Mouse (Mus musculus) T-cell, adult 2 months (primary cell): Measurements from ENCODE around the gene Eipr1.

ENCODE experiments used
- DNase-seq: peaks from one replicate; pipeline ENCODE4 v3.0.0; 2022; ENCODE audit warnings: low spot score

The Eipr1 gene

DNA sequence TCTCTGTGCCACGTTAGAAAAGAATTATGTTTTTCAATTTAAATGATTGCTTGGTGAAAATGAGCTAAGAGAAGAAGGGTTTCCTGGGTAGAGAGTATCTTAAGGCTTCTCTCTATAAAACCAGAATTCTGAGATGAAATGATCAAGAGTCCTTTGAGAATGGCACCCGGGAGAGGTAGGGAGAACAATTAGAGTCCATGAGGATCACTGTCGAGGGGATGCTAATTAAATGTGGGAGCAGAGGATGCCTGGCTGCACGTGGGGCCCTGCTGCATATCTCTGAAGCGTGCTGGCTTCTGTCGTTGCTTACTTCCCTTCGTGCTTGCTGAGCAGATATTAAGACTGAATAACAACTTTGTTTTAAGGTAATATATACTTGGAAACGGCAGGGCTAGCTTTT lies 23.5 kb downstream of the Eipr1 start:
- no peak for DNase-seq

DNA sequence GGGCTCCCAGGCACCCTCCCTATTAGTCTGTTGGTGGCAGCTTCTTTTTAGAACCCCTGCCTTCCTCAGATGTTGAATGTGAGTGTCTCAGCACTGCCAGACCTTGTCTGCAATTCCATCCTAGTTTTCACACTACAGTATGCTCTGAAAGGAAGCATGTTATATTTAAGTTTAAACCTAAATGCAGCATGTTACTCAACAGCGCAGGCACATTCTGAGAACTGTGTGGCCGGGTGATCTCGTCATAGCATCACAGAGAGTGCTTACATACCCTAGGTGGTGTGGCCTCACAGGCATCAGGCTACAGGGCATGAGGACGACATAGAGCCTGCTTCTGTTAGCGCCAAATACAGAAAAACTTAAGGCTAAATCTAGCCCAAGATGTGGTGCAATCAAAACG lies 24.0 kb downstream of the Eipr1 start:
- no peak for DNase-seq

DNA sequence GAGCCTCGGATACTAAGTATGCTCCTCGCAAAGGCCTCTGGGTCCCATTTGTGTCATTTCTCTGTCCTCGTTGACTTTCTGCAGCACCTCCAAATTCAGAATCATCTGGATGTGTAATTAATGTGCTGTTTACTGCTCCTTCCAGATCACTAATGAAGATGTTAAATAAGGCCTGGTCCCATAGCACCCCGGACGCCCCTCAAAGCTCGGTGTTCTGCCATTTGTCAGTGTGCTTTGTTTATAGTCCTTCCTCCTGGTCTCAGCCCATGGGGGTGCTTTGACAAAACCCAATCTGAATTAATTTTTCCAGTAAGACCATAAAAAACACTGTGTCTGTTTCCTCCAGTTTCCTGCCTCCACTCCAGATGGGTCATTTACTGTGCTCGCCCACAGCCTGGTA lies 28.6 kb downstream of the Eipr1 start:
- DNase-seq: no peak

DNA sequence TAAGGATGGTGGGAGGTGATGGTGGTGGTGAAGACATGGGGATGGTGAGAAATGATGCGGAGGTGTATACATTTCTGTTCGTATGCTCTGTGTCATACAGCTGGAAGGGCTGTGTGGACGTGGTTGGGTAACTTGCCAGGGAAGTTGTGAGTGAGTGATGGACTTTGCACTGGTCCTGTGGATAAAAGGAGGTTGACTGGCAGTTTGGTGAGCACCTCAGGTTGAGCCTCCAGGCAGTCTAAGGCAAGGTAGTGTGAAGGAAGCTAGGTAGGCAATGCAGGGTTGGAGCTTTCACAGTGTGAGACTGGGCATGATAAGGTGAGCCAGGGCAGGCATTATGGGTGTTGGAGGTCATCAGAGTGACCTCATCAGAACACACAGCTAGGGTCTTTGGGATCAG lies 31.0 kb downstream of the Eipr1 start:
- no peak for DNase-seq

DNA sequence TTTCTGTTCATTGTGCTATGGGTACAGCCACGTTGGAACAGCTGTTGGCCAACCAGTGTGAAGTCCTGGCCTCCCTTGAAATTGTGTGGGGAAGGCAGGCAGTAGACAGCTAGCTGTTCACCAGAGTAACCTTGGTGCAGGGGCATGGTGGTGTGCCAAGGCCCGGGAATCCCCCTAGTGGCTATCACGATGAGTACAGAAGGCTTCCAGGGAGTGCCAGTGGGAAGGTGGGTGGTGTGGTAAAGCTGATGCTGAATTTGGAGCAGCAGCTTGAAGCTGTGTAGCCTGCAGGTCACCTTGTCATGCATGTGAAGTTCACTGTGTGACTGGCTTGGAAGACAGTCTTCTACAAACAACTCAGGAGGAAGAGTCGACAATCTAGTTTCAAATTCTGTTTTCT lies 32.8 kb downstream of the Eipr1 start:
- peak; percentile 34 for DNase-seq

DNA sequence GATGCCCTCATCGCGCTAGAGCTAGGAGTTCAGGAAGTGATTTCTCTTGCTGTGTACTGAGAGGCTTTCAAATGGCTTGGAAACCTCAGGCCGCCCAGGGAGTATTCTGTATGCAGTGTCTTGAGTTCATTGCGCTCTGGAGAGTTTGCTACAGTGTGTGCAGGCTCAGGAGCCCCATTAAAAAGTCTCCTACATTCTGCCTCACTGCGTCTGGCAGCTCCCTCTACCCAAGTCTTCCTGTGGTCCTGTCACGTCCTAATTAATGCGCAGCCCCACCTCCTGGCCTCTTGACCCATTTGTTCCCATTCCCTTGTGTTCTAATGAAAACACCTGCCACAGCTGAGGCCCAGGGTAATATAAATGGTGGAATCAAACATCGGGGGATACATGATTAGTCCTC lies 33.3 kb downstream of the Eipr1 start:
- DNase-seq: no peak

DNA sequence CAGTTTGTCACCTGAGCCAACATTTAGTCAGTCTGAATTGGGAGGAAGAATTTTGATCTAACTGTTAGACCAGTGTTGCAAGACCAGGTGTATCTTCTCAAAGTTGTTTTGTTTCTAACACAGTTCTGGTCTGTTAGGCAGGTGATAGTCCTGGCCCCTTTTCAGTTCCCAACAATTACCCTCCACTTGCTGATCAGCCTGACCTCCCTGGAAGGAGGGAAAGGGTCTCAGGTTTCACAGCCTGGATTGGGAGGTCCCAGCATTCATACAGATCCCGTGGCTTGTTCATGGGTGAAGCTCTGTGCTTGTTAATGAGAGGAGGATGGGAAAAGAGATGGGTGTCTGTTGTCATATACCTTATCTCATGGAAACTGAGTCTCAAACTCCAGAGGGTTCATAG lies 33.7 kb downstream of the Eipr1 start:
- no peak for DNase-seq

DNA sequence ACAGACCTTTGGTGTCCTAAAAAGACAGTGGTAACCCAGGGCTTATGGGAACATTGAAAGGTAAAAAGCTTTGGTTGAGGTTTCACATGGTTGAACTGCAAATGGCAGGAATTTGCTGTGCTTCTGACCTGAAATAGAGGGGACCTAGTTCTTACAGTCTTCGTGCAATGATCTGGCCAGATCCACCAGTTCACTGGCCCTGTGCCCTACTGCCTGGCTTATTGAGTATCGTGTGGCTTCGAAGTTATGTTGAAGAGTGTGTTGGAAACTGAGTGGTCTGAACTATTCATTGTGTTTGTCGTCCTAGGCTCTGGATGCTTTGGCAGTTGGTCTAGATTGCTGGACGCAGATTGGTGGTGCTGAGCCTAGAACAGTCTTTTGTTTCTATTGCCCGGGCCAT lies 34.7 kb downstream of the Eipr1 start:
- DNase-seq: no peak

DNA sequence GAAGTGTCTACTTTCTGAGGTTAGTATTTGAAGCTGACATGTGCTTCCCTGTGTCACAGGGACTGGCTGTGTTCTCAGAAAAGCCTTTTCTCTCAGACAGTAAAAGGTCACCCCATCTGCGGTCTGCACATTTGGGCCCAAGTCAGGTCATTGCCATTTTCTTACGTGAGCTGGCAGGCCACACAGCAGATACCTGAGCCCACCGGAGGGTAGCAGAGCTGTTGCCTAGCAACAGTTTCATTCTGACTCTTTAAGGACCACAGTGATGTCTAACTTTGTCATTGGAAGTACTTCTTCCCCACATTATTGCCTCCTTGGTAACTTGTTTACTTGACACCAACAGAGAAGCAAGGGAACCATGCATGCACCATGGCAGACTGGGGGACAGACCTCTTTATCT lies 41.0 kb downstream of the Eipr1 start:
- no peak for DNase-seq

DNA sequence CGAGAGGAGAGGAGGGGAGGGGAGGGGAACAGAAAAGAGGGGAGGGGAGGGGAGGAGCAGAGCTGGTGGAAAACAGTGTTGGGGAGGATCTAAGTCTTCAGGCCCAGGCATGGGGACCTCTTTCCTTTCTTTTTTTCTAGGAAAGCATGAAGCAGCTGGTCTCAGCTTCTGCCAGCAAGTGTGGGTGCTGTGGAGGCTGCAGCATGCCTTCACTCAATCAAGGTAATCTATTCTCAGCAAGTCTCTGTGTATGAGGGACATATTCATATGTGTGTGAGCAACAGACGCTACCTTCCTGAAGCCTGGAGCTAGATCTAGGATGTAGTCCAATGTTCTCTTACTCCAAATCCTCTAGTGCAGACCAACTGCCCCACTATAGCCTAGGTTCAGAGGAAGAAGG lies 42.1 kb downstream of the Eipr1 start:
- DNase-seq: no peak

DNA sequence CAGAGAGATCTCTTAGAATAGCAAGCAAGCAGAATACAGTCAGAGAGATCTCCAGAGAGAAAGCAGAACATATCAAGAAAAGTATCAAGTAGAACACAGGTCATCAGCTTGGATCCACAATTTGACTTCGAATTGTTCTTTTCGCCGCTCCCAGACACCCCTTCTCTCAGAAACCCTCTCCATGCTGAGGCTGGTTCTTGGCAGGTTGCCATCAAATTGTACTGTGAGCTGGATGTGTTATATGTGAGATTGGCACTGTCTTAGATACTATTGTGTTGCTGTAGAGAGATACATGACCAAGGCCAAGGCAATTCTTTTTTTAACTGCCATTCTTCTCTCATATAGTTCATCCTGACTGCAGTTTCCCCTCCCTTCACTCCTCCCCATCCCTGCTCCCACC lies 43.4 kb downstream of the Eipr1 start:
- DNase-seq: no peak

DNA sequence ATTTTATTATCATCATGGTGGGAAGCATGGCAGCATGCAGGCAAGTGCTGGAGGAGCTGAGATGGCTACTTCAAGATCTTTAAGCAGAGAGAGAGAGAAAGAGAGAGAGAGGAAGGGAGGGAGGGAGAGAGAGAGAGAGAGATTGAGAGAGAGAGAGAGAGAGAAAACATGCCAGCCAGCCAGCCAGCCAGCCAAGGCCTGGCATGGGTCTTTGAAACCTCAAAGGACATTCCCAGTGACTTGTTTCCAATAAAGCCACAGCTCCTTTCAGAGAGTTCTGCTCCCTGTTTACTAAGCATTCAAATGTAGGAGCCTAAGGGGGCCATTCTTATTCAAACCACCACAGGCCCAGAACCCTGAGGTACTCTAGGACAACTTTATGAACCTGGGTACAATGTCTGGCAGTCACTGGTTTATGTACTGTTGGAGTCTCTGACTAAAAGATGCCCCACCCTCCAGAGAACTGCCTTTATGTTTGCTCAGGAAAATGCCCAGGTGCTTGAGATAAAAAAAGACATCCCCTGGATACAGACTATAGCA lies 45.3 kb downstream of the Eipr1 start:
- no peak for DNase-seq

DNA sequence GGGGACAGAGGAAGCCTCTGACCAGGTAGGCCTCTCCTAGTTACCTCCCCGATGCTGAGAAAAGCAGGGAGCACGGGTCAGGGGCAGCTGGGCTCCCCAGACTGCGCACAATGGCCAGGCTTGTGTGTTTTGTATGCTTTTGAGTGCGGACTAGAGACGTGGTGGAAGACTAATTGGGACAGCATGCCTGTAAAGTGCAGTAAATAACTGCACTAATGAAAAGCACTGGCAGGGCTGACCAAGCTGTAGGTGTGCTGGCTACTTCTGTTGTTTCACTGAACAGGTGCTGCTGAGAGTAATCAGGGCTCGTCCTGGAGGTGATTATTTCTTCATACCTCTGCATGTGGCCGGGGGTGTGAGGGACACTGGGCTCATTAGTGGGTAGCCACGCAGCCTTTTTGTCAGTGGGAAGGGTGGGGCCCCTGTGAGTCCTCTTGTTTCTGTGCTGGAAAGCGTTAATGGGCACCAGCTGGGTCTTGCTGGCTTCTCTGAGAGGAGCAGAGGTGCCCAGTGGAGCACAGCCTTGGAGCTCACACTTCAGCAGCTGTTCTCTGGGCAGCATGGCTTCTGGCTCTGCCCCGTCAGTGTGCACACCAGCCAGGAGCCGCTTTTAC lies 48.3 kb downstream of the Eipr1 start:
- no peak for DNase-seq

DNA sequence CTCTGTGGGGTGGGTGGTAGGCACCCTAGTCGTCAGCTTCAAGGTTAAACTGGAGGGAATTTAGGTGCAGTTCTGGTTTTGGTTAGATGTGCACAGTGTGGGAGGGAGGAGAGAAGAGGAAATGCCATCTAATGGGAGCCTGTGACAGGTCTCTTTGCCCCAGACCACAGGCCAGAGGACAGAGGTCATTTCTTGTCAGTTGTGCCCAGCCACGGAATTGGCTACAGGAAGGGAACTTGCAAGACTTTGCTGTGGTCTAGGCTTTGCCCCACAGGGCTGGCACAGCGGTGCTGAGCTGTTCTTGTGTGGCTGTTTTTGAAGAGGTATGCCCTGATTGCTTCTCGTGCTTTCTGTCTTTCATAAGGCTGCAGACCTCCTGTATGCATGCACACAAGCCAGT lies 48.8 kb downstream of the Eipr1 start:
- no peak for DNase-seq

DNA sequence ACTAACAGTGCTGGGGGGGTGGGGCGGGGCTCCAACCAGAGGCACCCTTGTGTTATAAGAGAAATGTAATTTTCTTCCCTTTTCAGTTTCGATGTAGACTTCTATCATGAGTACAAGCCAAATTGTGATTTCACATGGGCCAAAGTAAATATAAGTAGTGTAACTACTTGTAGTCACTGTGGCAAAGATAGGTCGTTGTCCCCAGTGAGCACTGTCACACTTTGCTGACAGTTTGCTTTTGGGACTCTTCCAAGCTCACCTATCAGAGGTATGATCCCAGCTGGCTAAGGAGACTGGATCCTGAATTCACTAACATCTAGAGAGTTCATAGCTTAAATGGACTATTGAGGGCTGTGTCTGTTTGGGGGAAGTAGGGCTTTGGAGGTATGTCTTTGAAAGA lies 49.3 kb downstream of the Eipr1 start:
- DNase-seq: no peak

DNA sequence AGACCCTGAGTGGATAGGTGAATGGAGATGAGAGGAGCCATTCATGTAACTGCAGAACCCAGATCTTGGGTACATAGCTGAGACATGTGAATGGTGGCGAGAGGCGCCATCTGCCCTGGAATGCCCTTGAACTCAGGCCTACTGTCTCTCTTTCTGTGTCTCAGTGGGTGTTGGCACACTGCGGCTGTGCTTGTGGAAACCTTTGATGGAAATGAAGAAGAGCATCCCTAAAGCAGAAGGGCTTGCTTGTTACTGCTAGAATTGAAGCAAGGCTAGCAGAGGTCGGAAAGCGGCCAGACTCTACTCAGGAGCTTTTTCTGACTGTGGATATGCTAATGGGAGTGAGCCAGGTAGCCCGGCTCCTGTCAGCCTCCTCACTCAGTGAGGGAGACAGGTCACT lies 50.1 kb downstream of the Eipr1 start:
- DNase-seq: no peak

DNA sequence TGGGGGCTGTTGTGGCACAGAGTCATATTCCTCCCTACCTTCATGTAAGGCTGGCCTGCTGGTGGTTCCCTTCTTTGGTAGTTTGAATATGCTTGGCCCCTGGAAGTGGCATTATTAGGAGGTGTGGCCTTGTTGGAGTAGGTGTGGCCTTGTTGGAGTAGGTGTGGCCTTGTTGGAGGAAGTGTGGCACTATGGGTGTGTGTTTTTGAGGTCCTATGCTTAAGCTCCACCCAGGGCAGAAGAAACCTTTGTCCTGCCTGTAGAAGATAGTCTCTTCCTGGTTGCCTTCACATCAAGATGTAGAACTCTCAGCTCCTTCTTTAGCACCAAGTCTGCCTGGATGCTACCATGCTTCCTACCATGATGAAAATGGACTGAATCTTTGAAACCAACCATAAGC lies 51.4 kb downstream of the Eipr1 start:
- no peak for DNase-seq

DNA sequence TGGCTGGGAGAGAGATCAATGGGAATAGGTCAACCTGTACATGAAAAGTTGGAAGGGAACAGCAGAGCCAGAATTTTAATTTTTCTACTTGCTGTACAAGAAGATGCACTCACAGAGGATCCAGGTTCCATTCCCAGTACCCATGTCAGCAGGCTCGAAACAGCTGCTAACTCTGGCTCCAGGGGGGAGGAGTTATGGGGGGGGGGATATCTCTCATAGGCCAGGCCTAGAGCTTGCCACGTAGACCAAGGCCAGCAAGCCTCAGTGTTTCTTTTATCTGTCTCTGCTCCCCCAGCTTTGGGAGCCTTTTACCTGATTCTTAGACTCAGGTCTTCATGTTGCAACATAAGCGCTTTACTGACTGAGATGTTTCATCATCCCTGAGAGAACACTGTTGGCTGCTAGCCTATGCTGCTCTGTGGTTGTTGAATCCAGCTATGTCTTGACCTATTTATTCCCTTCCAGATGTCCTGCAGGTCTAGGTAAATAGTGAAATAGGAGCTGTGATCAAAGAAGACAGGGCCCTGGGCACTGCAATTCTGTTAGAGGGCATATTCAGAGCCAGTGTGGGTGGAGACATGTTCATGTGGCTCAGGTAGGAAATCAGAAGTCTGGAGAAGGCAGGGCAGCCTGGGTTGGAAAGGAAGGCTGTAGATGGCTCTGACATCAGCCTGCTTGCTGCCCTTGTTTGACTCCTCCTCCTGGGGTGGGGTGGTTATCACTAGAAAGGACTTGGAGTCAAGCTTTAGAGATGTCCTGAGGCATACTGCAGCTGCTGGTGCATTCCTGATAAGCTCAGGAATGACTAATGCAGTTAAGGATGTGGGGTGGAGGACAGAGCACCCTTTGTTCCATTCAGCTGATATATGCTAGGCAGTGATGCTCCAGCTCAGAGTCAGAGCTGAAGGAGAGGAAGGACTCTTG lies 53.2 kb downstream of the Eipr1 start:
- no peak for DNase-seq

DNA sequence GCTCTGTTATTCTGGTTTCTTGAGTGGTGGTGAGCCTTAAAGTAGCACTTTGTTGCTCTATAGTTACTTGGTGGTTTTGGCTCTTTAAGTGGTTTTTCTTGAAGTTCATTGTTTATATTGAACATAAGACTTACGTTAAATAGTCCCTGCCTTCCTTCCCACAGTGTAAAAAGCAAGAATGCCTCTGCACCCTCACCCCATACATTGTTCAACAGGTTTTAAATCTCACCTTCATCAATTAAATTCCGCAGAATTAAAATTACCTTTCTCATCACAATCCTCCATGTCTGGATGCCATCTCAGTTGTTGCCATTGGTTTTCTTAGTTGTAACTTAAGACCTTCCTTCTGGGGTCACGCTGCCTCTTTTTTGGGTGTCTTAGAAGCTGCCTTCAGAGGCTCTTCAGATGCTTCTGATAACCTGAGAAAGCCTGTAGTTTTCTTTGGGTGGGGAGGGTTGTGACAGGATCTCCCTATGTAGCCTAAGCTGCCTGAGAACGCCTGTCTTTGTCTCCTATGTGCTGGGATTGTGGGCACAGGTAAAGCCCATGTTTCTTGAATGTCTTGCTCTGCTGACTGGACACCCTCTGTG lies 57.3 kb downstream of the Eipr1 start:
- peak; percentile 53 for DNase-seq

DNA sequence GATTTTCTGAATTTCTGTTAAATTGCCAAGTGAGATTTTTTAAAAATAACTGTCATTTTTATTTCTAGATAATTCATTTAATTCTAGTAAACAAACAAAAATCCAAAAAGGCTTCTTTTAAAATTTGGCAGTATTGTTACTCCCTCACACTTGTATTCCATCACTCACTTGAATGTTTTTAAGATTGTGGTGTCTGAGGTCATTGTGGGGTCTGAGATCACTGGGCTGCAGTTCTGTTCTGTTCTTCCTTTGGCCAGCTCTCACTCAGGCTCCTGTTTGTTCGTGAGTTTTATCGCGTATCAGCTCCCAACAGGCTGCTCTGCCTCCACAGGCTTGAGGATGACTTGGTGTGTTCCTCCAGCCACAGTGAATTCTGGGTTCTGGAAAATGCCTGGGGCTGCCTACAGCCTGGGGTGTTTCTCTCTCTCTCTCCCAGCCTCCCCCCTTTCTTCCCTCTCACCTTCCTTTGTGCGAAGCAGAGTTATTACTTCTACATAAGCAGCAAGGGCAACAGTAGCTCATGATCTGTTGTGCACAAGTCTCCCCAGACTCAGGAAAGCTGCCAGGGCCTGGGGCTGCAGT lies 58.2 kb downstream of the Eipr1 start:
- DNase-seq: no peak

DNA sequence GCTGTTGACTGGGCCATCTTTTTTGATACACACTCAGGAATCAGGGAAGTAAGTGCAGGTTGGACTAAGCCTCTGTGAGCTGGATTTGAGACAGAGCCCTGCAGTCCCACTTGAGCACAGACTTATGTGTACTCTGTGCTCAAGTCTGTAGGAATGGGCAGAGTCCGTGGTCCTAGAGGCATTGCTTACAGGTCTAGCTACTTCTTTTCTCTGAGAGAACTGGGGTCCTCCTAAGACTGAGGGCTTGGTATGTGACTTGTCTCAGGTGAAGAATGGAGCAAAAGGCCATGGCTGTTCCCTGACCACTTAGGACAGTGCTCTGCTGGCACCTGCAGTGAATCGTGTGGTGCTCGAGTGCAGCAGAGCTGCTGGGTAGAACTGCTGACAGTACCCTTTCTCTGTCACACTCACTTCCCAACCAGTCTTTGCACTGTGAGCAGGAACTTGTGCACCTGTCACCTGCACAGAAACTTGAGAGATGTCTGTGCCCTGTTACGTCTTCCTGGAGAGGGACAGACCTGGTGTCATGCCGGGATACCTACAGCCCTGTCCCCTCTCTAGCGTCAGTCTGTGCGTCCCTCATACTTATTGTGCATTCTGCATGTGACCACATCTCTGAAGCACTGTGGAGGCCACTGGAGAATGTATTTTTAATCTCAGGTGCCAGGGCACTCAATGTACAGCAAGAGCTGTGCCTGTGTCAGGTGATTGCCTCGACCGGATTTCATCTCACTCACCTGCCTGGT lies 65.3 kb downstream of the Eipr1 start:
- no peak for DNase-seq

DNA sequence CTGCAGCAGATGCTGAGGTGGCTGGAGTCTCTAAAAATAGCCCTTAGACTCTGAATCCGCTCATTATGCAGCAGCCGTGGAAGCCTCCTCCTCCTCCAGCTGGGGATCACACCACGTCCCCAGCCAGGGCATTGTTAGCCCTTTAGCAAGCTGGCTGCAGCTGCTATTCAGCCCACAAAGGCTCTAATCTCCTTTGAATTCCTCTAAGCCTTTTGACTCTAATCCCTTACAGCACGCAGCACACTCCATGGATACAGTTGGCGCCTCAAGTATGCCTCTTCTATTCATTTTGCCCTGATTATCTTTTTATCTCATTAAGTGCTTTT lies 65.8 kb downstream of the Eipr1 start:
- no peak for DNase-seq
